Mouse (Mus musculus) bone marrow, adult 2 months (tissue): ENCODE measurements around the gene Cgnl1.

Experiments used
- CTCF ChIP-seq: fragments of 200-500 bp; IDR thresholded peaks from 2 replicates; pipeline ENCODE4 v1.5.1; 2011; ENCODE audit warnings: low read length, control low read depth; ENCODE audit not compliant: control insufficient read depth, insufficient read depth
- POLR2A ChIP-seq: fragments of 200-500 bp; IDR thresholded peaks from 2 replicates; pipeline ENCODE4 v1.6.1; 2011; ENCODE audit warnings: low read depth, mild to moderate bottlenecking, control low read depth, low read length, borderline replicate concordance; ENCODE audit not compliant: control insufficient read depth

- TF ChIP-seq POLR2A (no peak), CTCF (no peak)
Observed at GRCm38 (mm10) chr9:71646115-71646514, 125.3 kb downstream of the Cgnl1 start.
